Mouse (Mus musculus) MEL (cell line): ENCODE data around the gene Ahcyl2. TPM values are rescaled to one million over a fixed set of nuclear protein-coding genes. Genes with fewer than 3 reads are reported as not detected.

Experiments used
- DNase-seq: peaks from one replicate; pipeline ENCODE4 v3.0.0; 2011; ENCODE audit warnings: low read depth, low spot score
- H3K27ac ChIP-seq: 2 replicates; pipeline ENCODE4 v1.5.1; 2012; ENCODE audit warnings: low read depth, mild to moderate bottlenecking, control low read depth, low read length, moderate library complexity; ENCODE audit not compliant: control insufficient read depth
- H3K27me3 ChIP-seq, 2 experiments: fragments of 150-350 bp in 1 of 2; sonication (generic) in 1 of 2; 2 replicates each; pipeline ENCODE4 v1.6.1; 2012; ENCODE audit warnings: low read length in 2 of 2, mild to moderate bottlenecking in 2 of 2, improper control_type of control experiment in 1 of 2, moderate library complexity in 1 of 2; ENCODE audit not compliant: insufficient read depth in 2 of 2, control insufficient read depth in 1 of 2
- H3K36me3 ChIP-seq, 2 experiments: 2 replicates each; pipeline ENCODE4 v1.6.1; 2012 to 2014; ENCODE audit warnings: low read length in 2 of 2, improper control_type of control experiment in 1 of 2, inconsistent platforms in 1 of 2, mild to moderate bottlenecking in 1 of 2; ENCODE audit not compliant: insufficient read depth in 2 of 2, control insufficient read depth in 1 of 2
- H3K4me1 ChIP-seq, 2 experiments: fragments of 150-350 bp in 1 of 2; sonication (generic) in 1 of 2; 2 replicates each; pipeline ENCODE4 v1.6.1; 2012; ENCODE audit warnings: low read length in 2 of 2, improper control_type of control experiment in 1 of 2, mild to moderate bottlenecking in 1 of 2; ENCODE audit not compliant: insufficient read depth in 2 of 2, control insufficient read depth in 1 of 2
- H3K4me3 ChIP-seq, 2 experiments: fragments of 150-350 bp in 1 of 2; sonication (generic) in 1 of 2; 2 replicates each; pipeline ENCODE4 v1.5.1; 2012; ENCODE audit warnings: low read depth in 2 of 2, low read length in 2 of 2, mild to moderate bottlenecking in 2 of 2, moderate library complexity in 2 of 2, control low read depth in 1 of 2, improper control_type of control experiment in 1 of 2; ENCODE audit not compliant: control insufficient read depth in 1 of 2, insufficient read depth in 1 of 2
- H3K79me2 ChIP-seq: 2 replicates; pipeline ENCODE4 v1.6.1; 2012; ENCODE audit warnings: mild to moderate bottlenecking, low read length, moderate library complexity; ENCODE audit not compliant: control insufficient read depth, poor library complexity, insufficient read depth
- H3K9ac ChIP-seq: 2 replicates; pipeline ENCODE4 v1.6.1; 2012; ENCODE audit warnings: low read depth, mild to moderate bottlenecking, control low read depth, low read length, moderate library complexity; ENCODE audit not compliant: control insufficient read depth, poor library complexity, severe bottlenecking
- H3K9me3 ChIP-seq: fragments of 150-350 bp; sonication (generic); replicated peaks from 2 replicates; pipeline ENCODE4 v1.6.1; 2012; ENCODE audit warnings: mild to moderate bottlenecking, low read length, improper control_type of control experiment, moderate library complexity; ENCODE audit not compliant: insufficient read depth
- BHLHE40 ChIP-seq: IDR thresholded peaks from 2 replicates; pipeline ENCODE4 v1.6.1; 2012; ENCODE audit warnings: low read depth, mild to moderate bottlenecking, inconsistent platforms, low read length, improper control_type of control experiment, borderline replicate concordance
- CHD1 ChIP-seq: IDR thresholded peaks from 2 replicates; pipeline ENCODE4 v1.6.1; 2012; ENCODE audit warnings: low read depth, mild to moderate bottlenecking, inconsistent platforms, low read length, improper control_type of control experiment
- CTCF ChIP-seq, 3 experiments: IDR thresholded peaks in 2 of 3; conservative IDR thresholded peaks in 1 of 3; 2 replicates each; pipeline ENCODE4 v1.5.1; 2011 to 2012; ENCODE audit warnings: low read length in 3 of 3, low read depth in 2 of 3, mild to moderate bottlenecking in 2 of 3, improper control_type of control experiment in 1 of 3, inconsistent platforms in 1 of 3, mixed read lengths in 1 of 3, moderate library complexity in 1 of 3; ENCODE audit not compliant: control insufficient read depth in 1 of 3, insufficient read depth in 1 of 3, poor library complexity in 1 of 3, severe bottlenecking in 1 of 3
- GABPA ChIP-seq: IDR thresholded peaks from 2 replicates; pipeline ENCODE4 v1.6.1; 2012; ENCODE audit warnings: low read depth, mild to moderate bottlenecking, inconsistent platforms, low read length, improper control_type of control experiment, moderate library complexity
- GATA1 ChIP-seq: IDR thresholded peaks from 2 replicates; pipeline ENCODE4 v1.6.1; 2011; ENCODE audit warnings: low read depth, low read length, improper control_type of control experiment
- HCFC1 ChIP-seq: IDR thresholded peaks from 2 replicates; pipeline ENCODE4 v1.6.1; 2012; ENCODE audit warnings: low read depth, mild to moderate bottlenecking, inconsistent platforms, low read length, improper control_type of control experiment, moderate library complexity
- KAT2A ChIP-seq: conservative IDR thresholded peaks from 2 replicates; pipeline ENCODE4 v1.6.1; 2012; ENCODE audit warnings: low read depth, low read length, improper control_type of control experiment, inconsistent platforms
- MAZ ChIP-seq: IDR thresholded peaks from 2 replicates; pipeline ENCODE4 v1.6.1; 2012; ENCODE audit warnings: low read depth, mild to moderate bottlenecking, inconsistent platforms, low read length, improper control_type of control experiment
- MEF2A ChIP-seq: IDR thresholded peaks from 2 replicates; pipeline ENCODE4 v1.6.1; 2014; ENCODE audit warnings: low read depth, mild to moderate bottlenecking, inconsistent platforms, low read length, improper control_type of control experiment; ENCODE audit not compliant: poor library complexity, insufficient replicate concordance, severe bottlenecking; ENCODE audit errors: extremely low read depth
- MXI1 ChIP-seq: IDR thresholded peaks from 2 replicates; pipeline ENCODE4 v1.6.1; 2011; ENCODE audit warnings: mild to moderate bottlenecking, low read depth, low read length, improper control_type of control experiment
- MYB ChIP-seq: IDR thresholded peaks from 2 replicates; pipeline ENCODE4 v1.6.1; 2011; ENCODE audit warnings: mild to moderate bottlenecking, low read depth, low read length, improper control_type of control experiment
- MYC ChIP-seq: IDR thresholded peaks from 2 replicates; pipeline ENCODE4 v1.6.1; 2011; ENCODE audit warnings: low read depth, mild to moderate bottlenecking, low read length, improper control_type of control experiment, moderate library complexity
- NELFE ChIP-seq: IDR thresholded peaks from 2 replicates; pipeline ENCODE4 v1.6.1; 2011; ENCODE audit warnings: low read depth, low read length, improper control_type of control experiment
- NRF1 ChIP-seq: IDR thresholded peaks from 2 replicates; pipeline ENCODE4 v1.6.1; 2014; ENCODE audit warnings: low read depth, mild to moderate bottlenecking, inconsistent platforms, low read length, improper control_type of control experiment, moderate library complexity; ENCODE audit not compliant: poor library complexity, insufficient read depth, severe bottlenecking
- POLR2AphosphoS2 ChIP-seq: IDR thresholded peaks from 2 replicates; pipeline ENCODE4 v1.6.1; 2011; ENCODE audit warnings: low read length, improper control_type of control experiment
- POLR2AphosphoS5 ChIP-seq: IDR thresholded peaks from 2 replicates; pipeline ENCODE4 v1.6.1; 2012; ENCODE audit warnings: low read depth, borderline replicate concordance, mild to moderate bottlenecking, inconsistent platforms, low read length, moderate library complexity, mixed read lengths
- RAD21 ChIP-seq: IDR thresholded peaks from 2 replicates; pipeline ENCODE4 v1.6.1; 2011; ENCODE audit warnings: mild to moderate bottlenecking, low read depth, low read length, improper control_type of control experiment
- SIN3A ChIP-seq: IDR thresholded peaks from 2 replicates; pipeline ENCODE4 v1.6.1; 2012; ENCODE audit warnings: low read length, improper control_type of control experiment, inconsistent platforms
- SMC3 ChIP-seq: IDR thresholded peaks from 2 replicates; pipeline ENCODE4 v1.6.1; 2011; ENCODE audit warnings: low read depth, low read length, improper control_type of control experiment
- TAL1 ChIP-seq: IDR thresholded peaks from 2 replicates; pipeline ENCODE4 v1.6.1; 2012; ENCODE audit warnings: mild to moderate bottlenecking, inconsistent platforms, low read length, moderate library complexity, mixed read lengths
- TBP ChIP-seq: IDR thresholded peaks from 2 replicates; pipeline ENCODE4 v1.8.0; 2011; ENCODE audit warnings: low read depth, low read length, improper control_type of control experiment
- USF1 ChIP-seq: IDR thresholded peaks from 2 replicates; pipeline ENCODE4 v1.6.1; 2014; ENCODE audit warnings: low read depth, mild to moderate bottlenecking, inconsistent platforms, low read length, improper control_type of control experiment, moderate library complexity
- USF2 ChIP-seq, 2 experiments: IDR thresholded peaks; 2 replicates each; pipeline ENCODE4 v1.6.1; 2011 to 2012; ENCODE audit warnings: improper control_type of control experiment in 2 of 2, low read length in 2 of 2, borderline replicate concordance in 1 of 2, inconsistent platforms in 1 of 2, low read depth in 1 of 2, mild to moderate bottlenecking in 1 of 2; ENCODE audit not compliant: insufficient read depth in 1 of 2
- ZNF384 ChIP-seq: IDR thresholded peaks from 2 replicates; pipeline ENCODE4 v1.6.1; 2012; ENCODE audit warnings: low read depth, mild to moderate bottlenecking, inconsistent platforms, low read length, improper control_type of control experiment
- polyA plus RNA-seq, 2 experiments: library from polyadenylated mRNA; stranded (reverse) in 1 of 2; unstranded in 1 of 2; fragments of >175 nt in 1 of 2; fragments of >200 nt in 1 of 2; gene quantifications; 2 replicates each; pipeline versions ENCODE4 v1.2.1 to v1.2.4; 2012; ENCODE audit warnings: low replicate concordance in 2 of 2, low read depth in 1 of 2; ENCODE audit not compliant: insufficient read length in 2 of 2, insufficient read depth in 1 of 2, missing spikeins in 1 of 2
- total RNA-seq: library from RNA; depleted of rRNA; stranded (reverse); fragments of 300-350 nt; gene quantifications from 2 replicates; pipeline ENCODE4 v1.2.3, GENCODE M21; 2012

The Ahcyl2 gene
- total and polyA plus RNA-seq, 3 experiments, result 16.9 to 17.0 TPM; not detected in 1

GRCm38 (mm10) chr6:29956749-29957148 lies 188.9 kb downstream of the Ahcyl2 start:
- no peak overlapping the region for H3K9ac ChIP-seq

GRCm38 (mm10) chr6:29958669-29959068 lies 190.9 kb downstream of the Ahcyl2 start:
- H3K36me3 ChIP-seq, result no peaks in the 10 kb centered on the region
- no peak for DNase-seq

More at GRCm38 (mm10) chr6:29956749-29957148, 188.9 kb downstream of the Ahcyl2 start:
- H3K9me3 ChIP-seq, result no peaks in the 10 kb centered on the region
- H3K27ac ChIP-seq, result no peak overlapping the region
- H3K27me3 ChIP-seq, result no peaks in the 10 kb centered on the region; a peak in 1 of 4 replicates
- H3K4me1 ChIP-seq, result no peaks in the 10 kb centered on the region
- TF ChIP-seq NELFE (no peak), TBP (no peak), KAT2A (no peak), POLR2AphosphoS2 (no peak), USF1 (no peak), SMC3 (no peak), MYC (no peak), CTCF (IDR thresholded peaks at IDR 0.05 in 2 of 3, conservative IDR thresholded peaks at IDR 0.05 in 1 of 3; ENCODE audit: control insufficient read depth in 1 of 3, insufficient read depth in 1 of 3, low read depth in 2 of 3, low read length in 3 of 3, poor library complexity in 1 of 3, severe bottlenecking in 1 of 3) (no peak), MAZ (no peak)
- TF ChIP-seq, all 39 proteins: peak for 0
- no peak for DNase-seq
- no peaks in the 10 kb centered on the region for H3K36me3 ChIP-seq
- H3K79me2 ChIP-seq, result no peaks in the 10 kb centered on the region
- no peak overlapping the region for H3K4me3 ChIP-seq

GRCm38 (mm10) chr6:29961081-29961480 lies 193.3 kb downstream of the Ahcyl2 start:
- Histone ChIP-seq H3K9me3 (no peaks in the 10 kb centered on the region), H3K9ac (no peak overlapping the region), H3K79me2 (no peaks in the 10 kb centered on the region), H3K36me3 (no peaks in the 10 kb centered on the region), H3K27me3 (peaks cover 0 to 2% of the 10 kb centered on the region in 2 experiments; a peak in 2 of 4 replicates), H3K27ac (no peak overlapping the region), H3K4me3 (no peak overlapping the region), H3K4me1 (no peaks in the 10 kb centered on the region)
- no peak for TF ChIP-seq MXI1
- no peak for TF ChIP-seq MAZ
- TF ChIP-seq USF2 (IDR thresholded peaks at IDR 0.05; ENCODE audit: borderline replicate concordance in 1 of 2, insufficient read depth in 1 of 2, low read depth in 1 of 2, low read length in 2 of 2), result no peak
- no peak for TF ChIP-seq SIN3A
- no peak for TF ChIP-seq MYC
- no peak for TF ChIP-seq ZNF384
- no peak for TF ChIP-seq CHD1
- TF ChIP-seq NRF1, result no peak
- TF ChIP-seq BHLHE40, result no peak
- no peak for TF ChIP-seq RAD21
- TF ChIP-seq GABPA, result no peak
- DNase-seq, result no peak

More at GRCm38 (mm10) chr6:29958669-29959068, 190.9 kb downstream of the Ahcyl2 start:
- H3K9ac ChIP-seq, result no peak overlapping the region
- no peak overlapping the region for H3K27ac ChIP-seq
- TF ChIP-seq MEF2A (no peak), TAL1 (no peak), NRF1 (no peak), USF1 (no peak), GATA1 (no peak), MYB (no peak), POLR2AphosphoS5 (no peak), HCFC1 (no peak), CHD1 (no peak), MAZ (no peak), SMC3 (no peak), TBP (no peak)
- no peaks in the 10 kb centered on the region for H3K4me1 ChIP-seq
- no peaks in the 10 kb centered on the region for H3K79me2 ChIP-seq
- no peak overlapping the region for H3K4me3 ChIP-seq
- peaks cover 0 to 2% of the 10 kb centered on the region in 2 experiments; a peak in 2 of 4 replicates for H3K27me3 ChIP-seq
- no peaks in the 10 kb centered on the region for H3K9me3 ChIP-seq
